Mouse (Mus musculus) midbrain, embryonic 16.5 days (tissue): Measurements from ENCODE around the gene Notch4. TPM values are rescaled to one million over a fixed set of nuclear protein-coding genes. Genes with fewer than 3 reads are reported as not detected.
A peak's percentile ranks its signal among the peaks of the same experiment; 100 is the strongest.

Source experiments
- ATAC-seq: fragments of 200-750 bp; cut with Nextera tagmentation; 2 replicates; pipeline ENCODE4 v1.8.0; 2017; ENCODE audit warnings: moderate TSS enrichment
- H3K27ac ChIP-seq: fragments of 300-500 bp; sonication (generic); 2 replicates; pipeline ENCODE4 v1.5.1; 2014; ENCODE audit warnings: mild to moderate bottlenecking, low read length, mixed read lengths
- H3K27me3 ChIP-seq: fragments of 300-500 bp; sonication (generic); 2 replicates; pipeline ENCODE4 v1.6.1; 2014; ENCODE audit warnings: low read depth, low read length, mixed read lengths; ENCODE audit not compliant: control insufficient read depth, insufficient read depth
- H3K36me3 ChIP-seq: fragments of 300-500 bp; sonication (generic); 2 replicates; pipeline ENCODE4 v1.6.1; 2014; ENCODE audit warnings: mild to moderate bottlenecking, low read length, moderate library complexity, mixed read lengths; ENCODE audit not compliant: control insufficient read depth, insufficient read depth
- H3K4me1 ChIP-seq: fragments of 300-500 bp; sonication (generic); 2 replicates; pipeline ENCODE4 v1.6.1; 2014; ENCODE audit warnings: mild to moderate bottlenecking, low read length, mixed read lengths; ENCODE audit not compliant: control insufficient read depth, insufficient read depth
- H3K4me2 ChIP-seq: fragments of 300-500 bp; sonication (generic); 2 replicates; pipeline ENCODE4 v1.6.1; 2014; ENCODE audit warnings: mild to moderate bottlenecking, low read length, mixed read lengths
- H3K4me3 ChIP-seq: fragments of 300-500 bp; sonication (generic); 2 replicates; pipeline ENCODE4 v1.5.1; 2014; ENCODE audit warnings: low read depth, mild to moderate bottlenecking, low read length, moderate library complexity, mixed read lengths
- H3K9ac ChIP-seq: fragments of 300-500 bp; sonication (generic); 2 replicates; pipeline ENCODE4 v1.6.1; 2014; ENCODE audit warnings: low read depth, low read length, mixed read lengths
- H3K9me3 ChIP-seq: fragments of 300-500 bp; sonication (generic); replicated peaks from 2 replicates; pipeline ENCODE4 v1.6.1; 2014; ENCODE audit warnings: mild to moderate bottlenecking, low read length, mixed read lengths; ENCODE audit not compliant: control insufficient read depth, poor library complexity, severe bottlenecking
- WGBS: fragments of 180-500 bp; shearing (Covaris S2); extraction: QIAGEN DNeasy Blood & Tissue Kit; methylation state at CpG from one replicate; pipeline ENCODE4 v1.1.7; 2014; 5-methylcytosine and 5-hydroxymethylcytosine counted together
- polyA plus RNA-seq: library from polyadenylated mRNA; unstranded; fragments of >200 nt; fragmentation: Nextera tagmentation; extraction: Ambion mirVana; gene quantifications from 2 replicates; pipeline ENCODE4 v1.2.1, GENCODE M21; 2015

Gene Notch4
- polyA plus RNA-seq, 1 experiment from 2014 or later, result 6.7 TPM

- no peak overlapping the region for H3K4me2 ChIP-seq
- H3K4me3 ChIP-seq, result no peak overlapping the region
- H3K27ac ChIP-seq, result no peak overlapping the region
- no peaks in the 10 kb centered on the region for H3K27me3 ChIP-seq
- ATAC-seq, result no peak
- H3K9me3 ChIP-seq, result no peaks in the 10 kb centered on the region
- no peaks in the 10 kb centered on the region for H3K36me3 ChIP-seq
- H3K9ac ChIP-seq, result no peak overlapping the region
- H3K4me1 ChIP-seq, result no peaks in the 10 kb centered on the region
- 52% methylated on average over 3 of the region's 3 CpGs for WGBS
Observed at GRCm38 (mm10) chr17:34562595-34562994, 1.5 kb upstream of the Notch4 start.

- Histone ChIP-seq H3K27ac (no peak overlapping the region), H3K4me1 (no peaks in the 10 kb centered on the region), H3K9ac (no peak overlapping the region), H3K9me3 (no peaks in the 10 kb centered on the region), H3K4me2 (no peak overlapping the region), H3K4me3 (no peak overlapping the region), H3K36me3 (no peaks in the 10 kb centered on the region), H3K27me3 (no peaks in the 10 kb centered on the region)
- WGBS, result 82% methylated on average over 11 of the region's 11 CpGs
- no peak for ATAC-seq
Observed at GRCm38 (mm10) chr17:34563354-34563753, 714 bp upstream of the Notch4 start.

- ATAC-seq, result no peak
- Histone ChIP-seq H3K27me3 (no peaks in the 10 kb centered on the region), H3K4me3 (no peak overlapping the region), H3K9me3 (no peaks in the 10 kb centered on the region), H3K27ac (peak overlapping the region; percentile 29; the same call in 1 of the 2 replicates), H3K9ac (no peak overlapping the region), H3K36me3 (no peaks in the 10 kb centered on the region), H3K4me1 (no peaks in the 10 kb centered on the region), H3K4me2 (no peak overlapping the region)
- 57% methylated on average over 3 of the region's 3 CpGs for WGBS
Observed at GRCm38 (mm10) chr17:34564796-34565195, 728 bp downstream of the Notch4 start.

GRCm38 (mm10) chr17:34567311-34567710 lies 3.2 kb downstream of the Notch4 start:
- Histone ChIP-seq H3K9me3 (no peaks in the 10 kb centered on the region), H3K4me2 (no peak overlapping the region), H3K9ac (no peak overlapping the region), H3K27ac (no peak overlapping the region), H3K4me1 (0 out of 2 replicates have a peak, but pooled peaks cover 1% of the 10 kb centered on the region), H3K4me3 (no peak overlapping the region), H3K36me3 (no peaks in the 10 kb centered on the region), H3K27me3 (no peaks in the 10 kb centered on the region)
- no peak for ATAC-seq
- 66% methylated on average over 9 of the region's 9 CpGs for WGBS

- ATAC-seq, result no peak
- no peak overlapping the region for H3K4me3 ChIP-seq
- no peaks in the 10 kb centered on the region for H3K27me3 ChIP-seq
- no peaks in the 10 kb centered on the region for H3K36me3 ChIP-seq
- 0 out of 2 replicates have a peak, but pooled peaks cover 2% of the 10 kb centered on the region for H3K4me1 ChIP-seq
- WGBS, result 79% methylated on average over 13 of the region's 13 CpGs
- no peak overlapping the region for H3K4me2 ChIP-seq
- H3K9ac ChIP-seq, result no peak overlapping the region
- H3K9me3 ChIP-seq, result no peaks in the 10 kb centered on the region
- no peak overlapping the region for H3K27ac ChIP-seq
Observed at GRCm38 (mm10) chr17:34568421-34568820, 4.4 kb downstream of the Notch4 start.

- Histone ChIP-seq H3K4me3 (no peak overlapping the region), H3K4me2 (no peak overlapping the region), H3K9me3 (no peaks in the 10 kb centered on the region), H3K4me1 (0 out of 2 replicates have a peak, but pooled peaks cover 2% of the 10 kb centered on the region), H3K27me3 (no peaks in the 10 kb centered on the region), H3K27ac (no peak overlapping the region), H3K9ac (no peak overlapping the region), H3K36me3 (no peaks in the 10 kb centered on the region)
- no peak for ATAC-seq
- WGBS, result 72% methylated on average over 4 of the region's 4 CpGs
Observed at GRCm38 (mm10) chr17:34569919-34570318, 5.9 kb downstream of the Notch4 start.

- Histone ChIP-seq H3K9me3 (no peaks in the 10 kb centered on the region), H3K27me3 (no peaks in the 10 kb centered on the region), H3K4me1 (0 out of 2 replicates have a peak, but pooled peaks cover 2% of the 10 kb centered on the region), H3K36me3 (no peaks in the 10 kb centered on the region), H3K4me3 (no peak overlapping the region), H3K4me2 (no peak overlapping the region), H3K27ac (no peak overlapping the region), H3K9ac (no peak overlapping the region)
- WGBS, result 13% methylated on average over 5 of the region's 5 CpGs
- no peak for ATAC-seq
Observed at GRCm38 (mm10) chr17:34571875-34572274, 7.8 kb downstream of the Notch4 start.

- H3K9me3 ChIP-seq, result no peaks in the 10 kb centered on the region
- H3K4me2 ChIP-seq, result no peak overlapping the region
- no peak for ATAC-seq
- no peak overlapping the region for H3K9ac ChIP-seq
- H3K4me1 ChIP-seq, result 0 out of 2 replicates have a peak, but pooled peaks cover 2% of the 10 kb centered on the region
- WGBS, result 19% methylated on average over 15 of the region's 15 CpGs
- no peaks in the 10 kb centered on the region for H3K36me3 ChIP-seq
- H3K27me3 ChIP-seq, result no peaks in the 10 kb centered on the region
- no peak overlapping the region for H3K4me3 ChIP-seq
- no peak overlapping the region for H3K27ac ChIP-seq
Observed at GRCm38 (mm10) chr17:34572361-34572760, 8.3 kb downstream of the Notch4 start.

- Histone ChIP-seq H3K9ac (no peak overlapping the region), H3K9me3 (no peaks in the 10 kb centered on the region), H3K4me3 (no peak overlapping the region), H3K36me3 (no peaks in the 10 kb centered on the region), H3K27me3 (no peaks in the 10 kb centered on the region), H3K27ac (no peak overlapping the region), H3K4me1 (0 out of 2 replicates have a peak, but pooled peaks cover 2% of the 10 kb centered on the region), H3K4me2 (no peak overlapping the region)
- WGBS, result 63% methylated on average over 5 of the region's 5 CpGs
- no peak for ATAC-seq
Observed at GRCm38 (mm10) chr17:34576577-34576976, 12.5 kb downstream of the Notch4 start.
